Mouse (Mus musculus) intestine, embryonic 16.5 days (tissue): Measurements from ENCODE around the gene Pgc. TPM values are rescaled to one million over a fixed set of nuclear protein-coding genes. Genes with fewer than 3 reads are reported as not detected.

Source experiments
- ATAC-seq: fragments of 200-750 bp; cut with Nextera tagmentation; 2 replicates; pipeline ENCODE4 v1.8.0; 2017; ENCODE audit warnings: moderate TSS enrichment, moderate library complexity
- H3K27ac ChIP-seq: fragments of 300-500 bp; sonication (generic); 2 replicates; pipeline ENCODE4 v1.5.1; 2014; ENCODE audit warnings: mild to moderate bottlenecking, low read length
- H3K27me3 ChIP-seq: fragments of 300-500 bp; sonication (generic); replicated peaks from 2 replicates; pipeline ENCODE4 v1.6.1; 2014; ENCODE audit warnings: low read length, control low read depth, mixed read lengths; ENCODE audit not compliant: control insufficient read depth, insufficient read depth
- H3K36me3 ChIP-seq: fragments of 300-500 bp; sonication (generic); 2 replicates; pipeline ENCODE4 v1.6.1; 2014; ENCODE audit warnings: low read length, control low read depth; ENCODE audit not compliant: control insufficient read depth, insufficient read depth
- H3K4me1 ChIP-seq: fragments of 300-500 bp; sonication (generic); 2 replicates; pipeline ENCODE4 v1.6.1; 2014; ENCODE audit warnings: low read length, control low read depth, mixed read lengths; ENCODE audit not compliant: control insufficient read depth, insufficient read depth
- H3K4me2 ChIP-seq: fragments of 300-500 bp; sonication (generic); 2 replicates; pipeline ENCODE4 v1.6.1; 2014; ENCODE audit warnings: low read depth, low read length, control low read depth
- H3K4me3 ChIP-seq: fragments of 300-500 bp; sonication (generic); 2 replicates; pipeline ENCODE4 v1.5.1; 2014; ENCODE audit warnings: mild to moderate bottlenecking, low read length
- H3K9ac ChIP-seq: fragments of 300-500 bp; sonication (generic); 2 replicates; pipeline ENCODE4 v1.6.1; 2014; ENCODE audit warnings: low read depth, low read length
- H3K9me3 ChIP-seq: fragments of 300-500 bp; sonication (generic); 2 replicates; pipeline ENCODE4 v1.6.1; 2016; ENCODE audit warnings: low read length, control low read depth; ENCODE audit not compliant: control insufficient read depth
- WGBS: fragments of 180-500 bp; shearing (Covaris S2); extraction: QIAGEN DNeasy Blood & Tissue Kit; methylation state at CpG from one replicate; pipeline ENCODE4 v1.1.7; 2014; 5-methylcytosine and 5-hydroxymethylcytosine counted together
- polyA plus RNA-seq: library from polyadenylated mRNA; unstranded; fragments of >200 nt; fragmentation: Nextera tagmentation; extraction: Ambion mirVana; gene quantifications from 2 replicates; pipeline ENCODE4 v1.2.1, GENCODE M21; 2015

Gene Pgc
- polyA plus RNA-seq, 1 experiment from 2014 or later, result 0.68 TPM

GRCm38 (mm10) chr17:47703556-47703955 is 23.1 kb upstream of the Pgc start:
- Histone ChIP-seq H3K9ac (no peak overlapping the region), H3K9me3 (no peaks in the 10 kb centered on the region), H3K27me3 (no peaks in the 10 kb centered on the region), H3K4me2 (no peak overlapping the region), H3K4me1 (peaks cover 19% of the 10 kb centered on the region), H3K4me3 (no peak overlapping the region), H3K27ac (no peak overlapping the region), H3K36me3 (0 out of 2 replicates have a peak, but pooled peaks cover 6% of the 10 kb centered on the region)
- no peak for ATAC-seq
- WGBS, result 52% methylated on average over 20 of the region's 20 CpGs

GRCm38 (mm10) chr17:47704692-47705091 is 21.9 kb upstream of the Pgc start:
- Histone ChIP-seq H3K9me3 (no peaks in the 10 kb centered on the region), H3K36me3 (0 out of 2 replicates have a peak, but pooled peaks cover 6% of the 10 kb centered on the region), H3K4me3 (no peak overlapping the region), H3K4me1 (peaks cover 15% of the 10 kb centered on the region), H3K9ac (no peak overlapping the region), H3K4me2 (no peak overlapping the region), H3K27me3 (no peaks in the 10 kb centered on the region), H3K27ac (no peak overlapping the region)
- no peak for ATAC-seq
- WGBS, result 81% methylated on average over 4 of the region's 4 CpGs

- 67% methylated on average over 1 of the region's 1 CpGs for WGBS
- H3K4me2 ChIP-seq, result no peak overlapping the region
- ATAC-seq, result no peak
These were observed 20.4 kb upstream of the Pgc start for GRCm38 (mm10) chr17:47706196-47706595.

GRCm38 (mm10) chr17:47707961-47708360 is 18.7 kb upstream of the Pgc start:
- no peak overlapping the region for H3K27ac ChIP-seq
- no peaks in the 10 kb centered on the region for H3K9me3 ChIP-seq
- no peak overlapping the region for H3K4me3 ChIP-seq
- 0 out of 2 replicates have a peak, but pooled peaks cover 3% of the 10 kb centered on the region for H3K36me3 ChIP-seq
- no peaks in the 10 kb centered on the region for H3K27me3 ChIP-seq
- H3K9ac ChIP-seq, result no peak overlapping the region
- 75% methylated on average over 3 of the region's 3 CpGs for WGBS
- H3K4me2 ChIP-seq, result no peak overlapping the region
- H3K4me1 ChIP-seq, result peaks cover 11% of the 10 kb centered on the region
- no peak for ATAC-seq

More at GRCm38 (mm10) chr17:47706196-47706595, 20.4 kb upstream of the Pgc start:
- H3K9me3 ChIP-seq, result no peaks in the 10 kb centered on the region
- H3K36me3 ChIP-seq, result 0 out of 2 replicates have a peak, but pooled peaks cover 6% of the 10 kb centered on the region
- H3K9ac ChIP-seq, result no peak overlapping the region
- no peak overlapping the region for H3K27ac ChIP-seq
- no peaks in the 10 kb centered on the region for H3K27me3 ChIP-seq
- H3K4me1 ChIP-seq, result peaks cover 8% of the 10 kb centered on the region
- no peak overlapping the region for H3K4me3 ChIP-seq

GRCm38 (mm10) chr17:47708972-47709371 is 17.7 kb upstream of the Pgc start:
- Histone ChIP-seq H3K9ac (no peak overlapping the region), H3K4me1 (peaks cover 11% of the 10 kb centered on the region), H3K4me2 (no peak overlapping the region), H3K36me3 (no peaks in the 10 kb centered on the region), H3K27ac (no peak overlapping the region), H3K4me3 (no peak overlapping the region), H3K9me3 (no peaks in the 10 kb centered on the region), H3K27me3 (no peaks in the 10 kb centered on the region)
- 59% methylated on average over 4 of the region's 4 CpGs for WGBS
- ATAC-seq, result no peak

- 0 out of 2 replicates have a peak, but pooled peaks have one; percentile 21 for ATAC-seq
- 69% methylated on average over 3 of the region's 3 CpGs for WGBS
These were observed 16.6 kb upstream of the Pgc start for GRCm38 (mm10) chr17:47710036-47710435.

GRCm38 (mm10) chr17:47711883-47712282 is 14.8 kb upstream of the Pgc start:
- H3K4me2 ChIP-seq, result no peak overlapping the region
- no peak overlapping the region for H3K9ac ChIP-seq
- H3K9me3 ChIP-seq, result no peaks in the 10 kb centered on the region
- no peaks in the 10 kb centered on the region for H3K36me3 ChIP-seq
- peak; percentile 26; the same call in 1 of the 2 replicates for ATAC-seq
- 57% methylated on average over 6 of the region's 6 CpGs for WGBS
- no peaks in the 10 kb centered on the region for H3K27me3 ChIP-seq
- no peak overlapping the region for H3K4me3 ChIP-seq
- peaks cover 5% of the 10 kb centered on the region for H3K4me1 ChIP-seq
- H3K27ac ChIP-seq, result no peak overlapping the region

More at GRCm38 (mm10) chr17:47710036-47710435, 16.6 kb upstream of the Pgc start:
- Histone ChIP-seq H3K27me3 (no peaks in the 10 kb centered on the region), H3K4me2 (no peak overlapping the region), H3K36me3 (no peaks in the 10 kb centered on the region), H3K4me1 (peaks cover 11% of the 10 kb centered on the region), H3K9ac (no peak overlapping the region), H3K4me3 (no peak overlapping the region), H3K27ac (no peak overlapping the region), H3K9me3 (no peaks in the 10 kb centered on the region)

GRCm38 (mm10) chr17:47712889-47713571 is 13.6 kb upstream of the Pgc start:
- Histone ChIP-seq H3K27me3 (no peaks in the 10 kb centered on the region), H3K9ac (no peak overlapping the region), H3K4me2 (no peak overlapping the region), H3K9me3 (no peaks in the 10 kb centered on the region), H3K4me1 (peaks cover 4% of the 10 kb centered on the region), H3K36me3 (no peaks in the 10 kb centered on the region), H3K27ac (no peak overlapping the region), H3K4me3 (no peak overlapping the region)
- WGBS, result 50% methylated on average over 15 of the region's 22 CpGs
- no peak for ATAC-seq

GRCm38 (mm10) chr17:47715037-47715436 is 11.6 kb upstream of the Pgc start:
- WGBS, result 56% methylated on average over 3 of the region's 3 CpGs
- H3K4me3 ChIP-seq, result no peak overlapping the region
- ATAC-seq, result no peak

More at GRCm38 (mm10) chr17:47715037-47715436, 11.6 kb upstream of the Pgc start:
- Histone ChIP-seq H3K9me3 (no peaks in the 10 kb centered on the region), H3K4me1 (peaks cover 3% of the 10 kb centered on the region; the same call in 1 of the 2 replicates), H3K36me3 (no peaks in the 10 kb centered on the region), H3K4me2 (no peak overlapping the region), H3K9ac (no peak overlapping the region), H3K27ac (no peak overlapping the region), H3K27me3 (no peaks in the 10 kb centered on the region)
